Mouse (Mus musculus): ENCODE measurements around the gene Sdk1.

DNA sequence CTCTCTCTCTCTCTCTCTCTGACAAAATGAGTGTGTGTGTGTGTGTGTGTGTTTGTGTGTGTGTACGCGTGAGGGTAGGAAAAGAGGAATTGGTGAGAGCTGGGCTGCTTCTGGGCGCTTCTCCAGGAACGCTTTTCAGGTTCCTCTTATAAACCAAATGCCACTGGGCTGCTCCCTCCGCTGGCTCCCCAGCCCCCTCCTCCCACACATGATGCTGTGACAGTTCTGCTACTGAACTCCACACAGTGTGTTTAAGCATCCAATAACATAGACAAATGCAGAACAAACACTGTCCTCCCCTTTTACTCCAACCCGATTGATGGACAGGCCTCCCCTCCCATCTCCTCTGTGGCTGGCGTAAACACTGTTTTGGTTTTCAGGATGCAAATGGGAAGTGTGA lies 513.0 kb downstream of the Sdk1 start:
- TF ChIP-seq CTCF (IDR thresholded peaks at IDR 0.05) (no peak), POLR2A (IDR thresholded peaks at IDR 0.05; ENCODE audit: insufficient read depth, low read depth, low read length) (no peak), EP300 (IDR thresholded peaks at IDR 0.05; ENCODE audit: insufficient read depth, low read depth, low read length) (no peak)

Data from heart, adult 2 months (tissue).